8 mouse cellular contexts compared by ENCODE assay signal in genomic region chr1:153332444-153333295, GRCm38 (mm10). TPM values are rescaled to one million over a fixed set of nuclear protein-coding genes. Genes with fewer than 3 reads are reported as not detected.
DNase-seq lines count a peak whose midpoint lies in the region; ATAC-seq and TF ChIP-seq lines count a peak whose summit lies in the region.

Gene Lamc1, minus strand, starts transcription at chr1:153332786.

- DNase-seq in 3T3-L1 (ENCODE audit: low read depth, low spot score): peak; percentile 93
- peak; percentile 95 for DNase-seq in adrenal gland, postnatal 25 days
- DNase-seq in embryonic facial prominence, embryonic 11.5 days (ENCODE audit: low spot score): peak; percentile 94
- DNase-seq in heart, adult 2 months: peak; percentile 93 to 94
- DNase-seq in kidney, adult 2 months: peak; percentile 94
- peak; percentile 55 to 80 for DNase-seq in spleen, adult 2 months (ENCODE audit: low read depth in 1 of 2, low spot score in 2 of 2)

- no peaks in the 10 kb centered on the region for H3K4me1 ChIP-seq in embryonic facial prominence, embryonic 11.5 days (ENCODE audit: control insufficient read depth, insufficient read depth, low read length)
- H3K4me1 ChIP-seq in heart, adult 2 months (ENCODE audit: control insufficient read depth, insufficient read depth, low read length): peaks cover 4% of the 10 kb centered on the region
- peaks cover 6% of the 10 kb centered on the region; the same call in 1 of the 2 replicates for H3K4me1 ChIP-seq in kidney, adult 2 months (ENCODE audit: control insufficient read depth, insufficient read depth, low read length)
- peaks cover 31% of the 10 kb centered on the region for H3K4me1 ChIP-seq in limb, embryonic 13.5 days
- peaks cover 30% of the 10 kb centered on the region for H3K4me1 ChIP-seq in midbrain, embryonic 15.5 days
- H3K4me1 ChIP-seq in spleen, adult 2 months (ENCODE audit: control insufficient read depth, insufficient read depth, insufficient read length): peaks cover 6% of the 10 kb centered on the region

- peak within 1 kb of the TSS; percentile 84 for H3K27ac ChIP-seq in embryonic facial prominence, embryonic 11.5 days (replicated peaks; ENCODE audit: low read depth, low read length)
- H3K27ac ChIP-seq in heart, adult 2 months: peak within 1 kb of the TSS; percentile 98
- peak within 1 kb of the TSS; percentile 85 for H3K27ac ChIP-seq in kidney, adult 2 months (ENCODE audit: insufficient read depth, low read depth, low read length)
- peak within 1 kb of the TSS; percentile 86 for H3K27ac ChIP-seq in limb, embryonic 13.5 days
- peak within 1 kb of the TSS; percentile 85 for H3K27ac ChIP-seq in midbrain, embryonic 15.5 days
- H3K27ac ChIP-seq in spleen, adult 2 months (ENCODE audit: insufficient read depth, low read length): peak within 1 kb of the TSS; percentile 72

- intact Hi-C loops in heart, adult 2 months (cut with DNase I): loop anchor here (2.0 to 5.0 kb wide), 5 partner anchors 22 to 430 kb away; partner anchors contain the start of gene Smg7

- TF ChIP-seq EP300 in heart, adult 2 months (IDR thresholded peaks at IDR 0.05; ENCODE audit: insufficient read depth, low read depth, low read length): no peak

- no peaks in the 10 kb centered on the region for H3K36me3 ChIP-seq in embryonic facial prominence, embryonic 11.5 days (replicated peaks; ENCODE audit: control insufficient read depth, insufficient read depth, low read depth, low read length)
- H3K36me3 ChIP-seq in heart, adult 2 months (ENCODE audit: control insufficient read depth, insufficient read depth, low read length): peaks cover 7% of the 10 kb centered on the region
- no peaks in the 10 kb centered on the region for H3K36me3 ChIP-seq in kidney, adult 2 months (ENCODE audit: control insufficient read depth, insufficient read depth, low read length)
- H3K36me3 ChIP-seq in limb, embryonic 13.5 days: no peaks in the 10 kb centered on the region
- no peaks in the 10 kb centered on the region for H3K36me3 ChIP-seq in midbrain, embryonic 15.5 days (replicated peaks)
- H3K36me3 ChIP-seq in spleen, adult 2 months (ENCODE audit: control insufficient read depth, insufficient read depth, low read length): no peaks in the 10 kb centered on the region

- peak; percentile 90 for ATAC-seq in embryonic facial prominence, embryonic 11.5 days (replicated peaks; ENCODE audit: insufficient number of reproducible peaks, low FRiP score, low TSS enrichment, low read depth)
- peak; percentile 91 for ATAC-seq in limb, embryonic 13.5 days (ENCODE audit: low FRiP score, low read depth)
- peak; percentile 91 for ATAC-seq in midbrain, embryonic 15.5 days (replicated peaks)

- no peaks in the 10 kb centered on the region for H3K27me3 ChIP-seq in embryonic facial prominence, embryonic 11.5 days (ENCODE audit: control insufficient read depth, insufficient read depth, low read length)
- H3K27me3 ChIP-seq in heart, adult 2 months (ENCODE audit: control insufficient read depth, insufficient read depth, low read length): no peaks in the 10 kb centered on the region
- H3K27me3 ChIP-seq in kidney, adult 2 months (replicated peaks; ENCODE audit: control insufficient read depth, insufficient read depth, low read length): no peaks in the 10 kb centered on the region
- H3K27me3 ChIP-seq in limb, embryonic 13.5 days: no peaks in the 10 kb centered on the region
- no peaks in the 10 kb centered on the region for H3K27me3 ChIP-seq in midbrain, embryonic 15.5 days (replicated peaks)
- no peaks in the 10 kb centered on the region; the same call in 1 of the 2 replicates for H3K27me3 ChIP-seq in spleen, adult 2 months (ENCODE audit: control insufficient read depth, insufficient read depth, low read length)

- TF ChIP-seq CTCF in heart, adult 2 months (IDR thresholded peaks at IDR 0.05): no peak
- TF ChIP-seq CTCF in kidney, adult 2 months (conservative IDR thresholded peaks at IDR 0.05; ENCODE audit: insufficient read depth, insufficient read length, low read depth, low read length): no peak
- TF ChIP-seq CTCF in spleen, adult 2 months (IDR thresholded peaks at IDR 0.05; ENCODE audit: extremely low read depth, insufficient read depth, insufficient read length, insufficient replicate concordance): no peak

- peak within 1 kb of the TSS; percentile 94 for H3K4me2 ChIP-seq in embryonic facial prominence, embryonic 11.5 days (ENCODE audit: low read depth, low read length)
- peak within 1 kb of the TSS; percentile 95 for H3K4me2 ChIP-seq in limb, embryonic 13.5 days (replicated peaks)
- H3K4me2 ChIP-seq in midbrain, embryonic 15.5 days: peak within 1 kb of the TSS; percentile 85

- H3K9ac ChIP-seq in embryonic facial prominence, embryonic 11.5 days (replicated peaks; ENCODE audit: low read length): peak within 1 kb of the TSS; percentile 87
- peak within 1 kb of the TSS; percentile 88 for H3K9ac ChIP-seq in heart, adult 2 months (ENCODE audit: low read depth, low read length)
- H3K9ac ChIP-seq in limb, embryonic 13.5 days: peak within 1 kb of the TSS; percentile 89
- peak within 1 kb of the TSS; percentile 93 for H3K9ac ChIP-seq in midbrain, embryonic 15.5 days

- peaks cover 3% of the 10 kb centered on the region for H3K79me2 ChIP-seq in heart, adult 2 months (replicated peaks; ENCODE audit: control insufficient read depth, insufficient read depth, low read length)

- no peaks in the 10 kb centered on the region for H3K9me3 ChIP-seq in embryonic facial prominence, embryonic 11.5 days (replicated peaks; ENCODE audit: control insufficient read depth, low read length)
- no peaks in the 10 kb centered on the region for H3K9me3 ChIP-seq in limb, embryonic 13.5 days
- no peaks in the 10 kb centered on the region for H3K9me3 ChIP-seq in midbrain, embryonic 15.5 days

- peak within 1 kb of the TSS; percentile 92 for H3K4me3 ChIP-seq in embryonic facial prominence, embryonic 11.5 days (ENCODE audit: low read depth, low read length)
- peak within 1 kb of the TSS; percentile 98 for H3K4me3 ChIP-seq in heart, adult 2 months
- peak within 1 kb of the TSS; percentile 94 for H3K4me3 ChIP-seq in kidney, adult 2 months (ENCODE audit: insufficient read depth, low read depth, low read length)
- peak within 1 kb of the TSS; percentile 96 for H3K4me3 ChIP-seq in limb, embryonic 13.5 days
- peak within 1 kb of the TSS; percentile 92 for H3K4me3 ChIP-seq in midbrain, embryonic 15.5 days
- peak within 1 kb of the TSS; percentile 97 for H3K4me3 ChIP-seq in spleen, adult 2 months (ENCODE audit: extremely low read depth, insufficient read depth, insufficient read length)

- TF ChIP-seq POLR2A in heart, adult 2 months (IDR thresholded peaks at IDR 0.05; ENCODE audit: insufficient read depth, low read depth, low read length): peak; percentile 94
- TF ChIP-seq POLR2A in kidney, adult 2 months (IDR thresholded peaks at IDR 0.05; ENCODE audit: low read depth, low read length): peak; percentile 33
- peak; percentile 35; the same call in 1 of the 2 replicates for TF ChIP-seq POLR2A in spleen, adult 2 months (IDR thresholded peaks at IDR 0.05; ENCODE audit: low read depth, low read length)

- under 1% methylated on average over 56 of the region's 85 CpGs for WGBS in embryonic facial prominence, embryonic 11.5 days
- WGBS in heart, adult 2 months: under 1% methylated on average over 84 of the region's 85 CpGs
- WGBS in kidney, adult 2 months: 1% methylated on average over 69 of the region's 85 CpGs
- WGBS in limb, embryonic 13.5 days: under 1% methylated on average over 75 of the region's 85 CpGs
- WGBS in midbrain, embryonic 15.5 days: under 1% methylated on average over 80 of the region's 85 CpGs
- WGBS in spleen, adult 2 months: under 1% methylated on average over 85 of the region's 85 CpGs

RNA-seq across cellular contexts. Expression of gene Lamc1, which starts in this region (rescaled TPM):
- 96.3 and 103 TPM in 2 replicates for total RNA-seq in adrenal gland, postnatal 25 days (2021)
- 34.8 and 36.0 TPM in 2 replicates for polyA plus RNA-seq in embryonic facial prominence, embryonic 11.5 days (2014; fragmentation: Nextera tagmentation; extraction: Ambion mirVana)
- total RNA-seq in heart, adult 2 months (2021): 100 to 1,000 TPM; 111 to 116 TPM
- polyA plus RNA-seq in heart, adult 2 months (2012; rRNA removed): 103 and 138 TPM in 2 replicates
- 44.6 and 47.8 TPM in 2 replicates for polyA plus RNA-seq in kidney, adult 2 months (2012; rRNA removed)
- 31.7 and 35.5 TPM in 2 replicates for polyA plus RNA-seq in limb, embryonic 13.5 days (2015; fragmentation: Nextera tagmentation; extraction: Ambion mirVana)
- 15.9 and 16.0 TPM in 2 replicates for polyA plus RNA-seq in midbrain, embryonic 15.5 days (2015; fragmentation: Nextera tagmentation; extraction: Ambion mirVana)
- 13.0 and 15.7 TPM in 2 replicates for polyA plus RNA-seq in spleen, adult 2 months (2012; rRNA removed)

Comparison
In these comparisons a context has a peak if more than half of its experiments do, and no peak if none do; other contexts are left out.
1. Peak in every context shown above with its lines: DNase-seq, ATAC-seq, H3K4me3 ChIP-seq and H3K27ac ChIP-seq.
2. POLR2A ChIP-seq: peak in every context shown above with its lines; median percentile 94 in heart, adult 2 months; 35 in spleen, adult 2 months; 33 in kidney, adult 2 months.